Mouse (Mus musculus) intestine, embryonic 16.5 days (tissue): ENCODE data around the gene Os9. TPM values are rescaled to one million over a fixed set of nuclear protein-coding genes. Genes with fewer than 3 reads are reported as not detected.

ENCODE experiments used
- ATAC-seq: fragments of 200-750 bp; cut with Nextera tagmentation; 2 replicates; pipeline ENCODE4 v1.8.0; 2017; ENCODE audit warnings: moderate TSS enrichment, moderate library complexity
- H3K27ac ChIP-seq: fragments of 300-500 bp; sonication (generic); 2 replicates; pipeline ENCODE4 v1.5.1; 2014; ENCODE audit warnings: mild to moderate bottlenecking, low read length
- H3K27me3 ChIP-seq: fragments of 300-500 bp; sonication (generic); replicated peaks from 2 replicates; pipeline ENCODE4 v1.6.1; 2014; ENCODE audit warnings: low read length, control low read depth, mixed read lengths; ENCODE audit not compliant: control insufficient read depth, insufficient read depth
- H3K36me3 ChIP-seq: fragments of 300-500 bp; sonication (generic); 2 replicates; pipeline ENCODE4 v1.6.1; 2014; ENCODE audit warnings: low read length, control low read depth; ENCODE audit not compliant: control insufficient read depth, insufficient read depth
- H3K4me1 ChIP-seq: fragments of 300-500 bp; sonication (generic); 2 replicates; pipeline ENCODE4 v1.6.1; 2014; ENCODE audit warnings: low read length, control low read depth, mixed read lengths; ENCODE audit not compliant: control insufficient read depth, insufficient read depth
- H3K4me2 ChIP-seq: fragments of 300-500 bp; sonication (generic); 2 replicates; pipeline ENCODE4 v1.6.1; 2014; ENCODE audit warnings: low read depth, low read length, control low read depth
- H3K4me3 ChIP-seq: fragments of 300-500 bp; sonication (generic); 2 replicates; pipeline ENCODE4 v1.5.1; 2014; ENCODE audit warnings: mild to moderate bottlenecking, low read length
- H3K9ac ChIP-seq: fragments of 300-500 bp; sonication (generic); 2 replicates; pipeline ENCODE4 v1.6.1; 2014; ENCODE audit warnings: low read depth, low read length
- H3K9me3 ChIP-seq: fragments of 300-500 bp; sonication (generic); 2 replicates; pipeline ENCODE4 v1.6.1; 2016; ENCODE audit warnings: low read length, control low read depth; ENCODE audit not compliant: control insufficient read depth
- WGBS: fragments of 180-500 bp; shearing (Covaris S2); extraction: QIAGEN DNeasy Blood & Tissue Kit; methylation state at CpG from one replicate; pipeline ENCODE4 v1.1.7; 2014; 5-methylcytosine and 5-hydroxymethylcytosine counted together
- polyA plus RNA-seq: library from polyadenylated mRNA; unstranded; fragments of >200 nt; fragmentation: Nextera tagmentation; extraction: Ambion mirVana; gene quantifications from 2 replicates; pipeline ENCODE4 v1.2.1, GENCODE M21; 2015

Os9 gene
- polyA plus RNA-seq, 1 experiment from 2014 or later: 110 TPM

GRCm38 (mm10) chr10:127049395-127050118 is 71.4 kb downstream of the Os9 start:
- ATAC-seq: peak; percentile 69
- H3K27me3 ChIP-seq: peaks cover 42% of the 10 kb centered on the region
- peak overlapping the region; percentile 41 for H3K4me2 ChIP-seq
- WGBS: 2% methylated on average over 29 of the region's 29 CpGs
- H3K4me3 ChIP-seq: peak overlapping the region; percentile 31
- no peak overlapping the region for H3K27ac ChIP-seq
- no peaks in the 10 kb centered on the region for H3K4me1 ChIP-seq
- H3K36me3 ChIP-seq: 0 out of 2 replicates have a peak, but pooled peaks cover 3% of the 10 kb centered on the region
- H3K9ac ChIP-seq: 0 out of 2 replicates have a peak overlapping the region, but pooled peaks have one; percentile 3
- H3K9me3 ChIP-seq: no peaks in the 10 kb centered on the region

GRCm38 (mm10) chr10:127048608-127049394 is 72.1 kb downstream of the Os9 start:
- Histone ChIP-seq H3K9me3 (no peaks in the 10 kb centered on the region), H3K4me2 (peak overlapping the region; percentile 41), H3K4me1 (no peaks in the 10 kb centered on the region), H3K9ac (no peak overlapping the region; the same call in 1 of the 2 replicates), H3K36me3 (0 out of 2 replicates have a peak, but pooled peaks cover 3% of the 10 kb centered on the region), H3K4me3 (peak overlapping the region; percentile 31), H3K27ac (no peak overlapping the region), H3K27me3 (peaks cover 42% of the 10 kb centered on the region)
- WGBS: 4% methylated on average over 35 of the region's 35 CpGs
- ATAC-seq: no peak

- ATAC-seq: no peak
- peaks cover 42% of the 10 kb centered on the region for H3K27me3 ChIP-seq
- 41% methylated on average over 5 of the region's 5 CpGs for WGBS
- H3K4me3 ChIP-seq: peak within 1 kb of the TSS; percentile 31
- no peak within 1 kb of the TSS for H3K27ac ChIP-seq
- 0 out of 2 replicates have a peak, but pooled peaks cover 3% of the 10 kb centered on the region for H3K36me3 ChIP-seq
- no peaks in the 10 kb centered on the region for H3K9me3 ChIP-seq
- H3K4me1 ChIP-seq: peaks cover under 1% of the 10 kb centered on the region; the same call in 1 of the 2 replicates
- H3K4me2 ChIP-seq: peak within 1 kb of the TSS; percentile 41
- H3K9ac ChIP-seq: no peak within 1 kb of the TSS; the same call in 1 of the 2 replicates
These were observed 73.0 kb downstream of the Os9 start, which contains the start of gene Cyp27b1 for GRCm38 (mm10) chr10:127047954-127048353. Gene Cyp27b1 (plus strand): TSS chr10:127048250.

Other genes with a start within 250 kb of the Os9 start
- 14.8 and 15.3 TPM in 2 replicates for gene Atp23, start 219.8 kb downstream of the Os9 start, polyA plus RNA-seq
- 41.2 and 44.0 TPM in 2 replicates for gene Ctdsp2, start 142.4 kb downstream of the Os9 start, polyA plus RNA-seq
- 0.21 and 0.28 TPM in 2 replicates for gene Avil, start 120.4 kb downstream of the Os9 start, polyA plus RNA-seq
- 85.7 and 100 TPM in 2 replicates for gene Tsfm, start 90.3 kb downstream of the Os9 start, polyA plus RNA-seq
- gene Mettl1, start 79.7 kb downstream of the Os9 start, polyA plus RNA-seq: 42.4 and 48.3 TPM in 2 replicates
- gene Eef1akmt3, start 79.6 kb downstream of the Os9 start, polyA plus RNA-seq: 0.49 and 0.61 TPM in 2 replicates
- gene Cyp27b1, start 72.9 kb downstream of the Os9 start, polyA plus RNA-seq: 0.05 and 0.11 TPM in 2 replicates
- gene March9, start 60.9 kb downstream of the Os9 start, polyA plus RNA-seq: 0.40 and 0.50 TPM in 2 replicates
- 1,474 and 1,595 TPM in 2 replicates for gene Cdk4, start 57.6 kb downstream of the Os9 start, polyA plus RNA-seq
- gene Tspan31, start 50.9 kb downstream of the Os9 start, polyA plus RNA-seq: 189 and 206 TPM in 2 replicates
- 0.05 and 0.21 TPM in 2 replicates for gene Agap2, start 45.8 kb downstream of the Os9 start, polyA plus RNA-seq
- gene B4galnt1, start 44.1 kb upstream of the Os9 start, polyA plus RNA-seq: 65.6 and 66.7 TPM in 2 replicates
- gene Slc26a10, start 59.5 kb upstream of the Os9 start, polyA plus RNA-seq: 1.0 and 1.1 TPM in 2 replicates
- gene Arhgef25, start 69.0 kb upstream of the Os9 start, polyA plus RNA-seq: 44.7 and 46.3 TPM in 2 replicates
- 54.4 and 56.9 TPM in 2 replicates for gene Dtx3, start 74.6 kb upstream of the Os9 start, polyA plus RNA-seq
- 40.3 and 44.5 TPM in 2 replicates for gene Pip4k2c, start 90.5 kb upstream of the Os9 start, polyA plus RNA-seq
- gene Kif5a, start 142.2 kb upstream of the Os9 start, polyA plus RNA-seq: 5.2 and 5.3 TPM in 2 replicates
- 162 and 170 TPM in 2 replicates for gene Dctn2, start 145.2 kb upstream of the Os9 start, polyA plus RNA-seq
- gene Mbd6, start 167.9 kb upstream of the Os9 start, polyA plus RNA-seq: 9.9 and 11.1 TPM in 2 replicates
- 96.8 and 108 TPM in 2 replicates for gene Mars, start 190.7 kb upstream of the Os9 start, polyA plus RNA-seq
- gene Arhgap9, start 200.8 kb upstream of the Os9 start, polyA plus RNA-seq: 7.9 and 9.0 TPM in 2 replicates
- gene Gli1, start 220.8 kb upstream of the Os9 start, polyA plus RNA-seq: 6.6 and 7.6 TPM in 2 replicates
- not detected in 2 replicates for gene Inhbe, start 233.3 kb upstream of the Os9 start, polyA plus RNA-seq
- not detected in 2 replicates for gene Inhbc, start 249.3 kb upstream of the Os9 start, polyA plus RNA-seq